Mouse (Mus musculus) lung, postnatal 36 days (tissue): ENCODE results near the gene Avpi1.

Experiments used
- DNase-seq: peaks from one replicate; pipeline ENCODE4 v3.0.0; 2022; ENCODE audit warnings: mixed read lengths

Avpi1 gene

GRCm38 (mm10) chr19:42144541-42145167 is 15.8 kb upstream of the Avpi1 start:
- peak; percentile 96 for DNase-seq

- DNase-seq, result peak; percentile 76
These were observed 15.2 kb upstream of the Avpi1 start for GRCm38 (mm10) chr19:42144067-42144466.

GRCm38 (mm10) chr19:42142757-42143156 is 13.9 kb upstream of the Avpi1 start:
- DNase-seq, result no peak

- no peak for DNase-seq
These were observed 13.1 kb upstream of the Avpi1 start for GRCm38 (mm10) chr19:42141998-42142397.

GRCm38 (mm10) chr19:42139724-42140517 is 11.1 kb upstream of the Avpi1 start:
- DNase-seq, result no peak

GRCm38 (mm10) chr19:42138517-42139285 is 9.8 kb upstream of the Avpi1 start:
- peak; percentile 72 for DNase-seq

GRCm38 (mm10) chr19:42137167-42137672 is 8.4 kb upstream of the Avpi1 start:
- DNase-seq, result no peak

- DNase-seq, result no peak
These were observed 7.3 kb upstream of the Avpi1 start for GRCm38 (mm10) chr19:42136126-42136525.

GRCm38 (mm10) chr19:42135070-42135469 is 6.2 kb upstream of the Avpi1 start:
- DNase-seq, result no peak

GRCm38 (mm10) chr19:42131101-42131500 is 2.2 kb upstream of the Avpi1 start:
- DNase-seq, result peak; percentile 66

GRCm38 (mm10) chr19:42130294-42130606 is 1.4 kb upstream of the Avpi1 start:
- peak; percentile 29 for DNase-seq

- no peak for DNase-seq
These were observed 842 bp upstream of the Avpi1 start for GRCm38 (mm10) chr19:42129509-42130293.

- peak; percentile 38 for DNase-seq
These were observed 663 bp downstream of the Avpi1 start for GRCm38 (mm10) chr19:42128052-42128740.

GRCm38 (mm10) chr19:42127024-42127423 is 1.8 kb downstream of the Avpi1 start:
- peak; percentile 63 for DNase-seq

GRCm38 (mm10) chr19:42126219-42126605 is 2.6 kb downstream of the Avpi1 start:
- DNase-seq, result no peak

GRCm38 (mm10) chr19:42125501-42126218 is 3.2 kb downstream of the Avpi1 start:
- DNase-seq, result no peak

- DNase-seq, result no peak
These were observed 4.2 kb downstream of the Avpi1 start for GRCm38 (mm10) chr19:42124684-42125083.

GRCm38 (mm10) chr19:42120451-42120850 is 8.4 kb downstream of the Avpi1 start:
- DNase-seq, result peak; percentile 75

GRCm38 (mm10) chr19:42118596-42118995 is 10.3 kb downstream of the Avpi1 start:
- DNase-seq, result no peak

- peak; percentile 25 for DNase-seq
These were observed 10.7 kb downstream of the Avpi1 start for GRCm38 (mm10) chr19:42118142-42118541.

- DNase-seq, result peak; percentile 65
These were observed 13.0 kb downstream of the Avpi1 start for GRCm38 (mm10) chr19:42115783-42116335.
